Mouse (Mus musculus) lung, postnatal 4 days (tissue): Measurements from ENCODE around the gene Timp3.

ENCODE experiments used
- DNase-seq, 2 experiments: peaks; one replicate each; pipeline ENCODE4 v3.0.0; 2021

Timp3 gene

DNA sequence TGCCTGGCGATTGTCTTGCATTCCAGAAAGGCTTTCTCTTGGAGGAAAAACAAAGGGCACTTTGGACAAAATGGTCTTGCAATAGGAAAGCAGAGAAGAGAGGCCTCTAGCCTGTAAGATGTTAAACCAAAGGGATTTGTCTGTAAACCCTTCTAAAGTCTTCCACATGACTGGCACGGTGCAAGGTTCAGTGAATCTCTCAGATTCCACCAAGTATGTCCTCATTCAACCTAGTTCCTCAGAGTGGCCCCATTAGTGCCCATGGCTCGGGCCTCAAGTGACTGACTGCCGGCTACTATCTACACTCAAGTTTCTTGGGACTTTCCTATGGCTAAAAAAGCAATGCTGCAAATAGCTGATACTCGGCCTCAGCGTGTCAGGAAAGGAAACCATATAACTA is 1.8 kb upstream of the Timp3 start:
- DNase-seq: peak in 1 of 2 experiments; percentile 14

GRCm38 (mm10) chr10:86299795-86300194 is 377 bp upstream of the Timp3 start:
- no peak for DNase-seq

GRCm38 (mm10) chr10:86301117-86301490 is 932 bp downstream of the Timp3 start:
- peak; percentile 33 to 34 for DNase-seq

DNA sequence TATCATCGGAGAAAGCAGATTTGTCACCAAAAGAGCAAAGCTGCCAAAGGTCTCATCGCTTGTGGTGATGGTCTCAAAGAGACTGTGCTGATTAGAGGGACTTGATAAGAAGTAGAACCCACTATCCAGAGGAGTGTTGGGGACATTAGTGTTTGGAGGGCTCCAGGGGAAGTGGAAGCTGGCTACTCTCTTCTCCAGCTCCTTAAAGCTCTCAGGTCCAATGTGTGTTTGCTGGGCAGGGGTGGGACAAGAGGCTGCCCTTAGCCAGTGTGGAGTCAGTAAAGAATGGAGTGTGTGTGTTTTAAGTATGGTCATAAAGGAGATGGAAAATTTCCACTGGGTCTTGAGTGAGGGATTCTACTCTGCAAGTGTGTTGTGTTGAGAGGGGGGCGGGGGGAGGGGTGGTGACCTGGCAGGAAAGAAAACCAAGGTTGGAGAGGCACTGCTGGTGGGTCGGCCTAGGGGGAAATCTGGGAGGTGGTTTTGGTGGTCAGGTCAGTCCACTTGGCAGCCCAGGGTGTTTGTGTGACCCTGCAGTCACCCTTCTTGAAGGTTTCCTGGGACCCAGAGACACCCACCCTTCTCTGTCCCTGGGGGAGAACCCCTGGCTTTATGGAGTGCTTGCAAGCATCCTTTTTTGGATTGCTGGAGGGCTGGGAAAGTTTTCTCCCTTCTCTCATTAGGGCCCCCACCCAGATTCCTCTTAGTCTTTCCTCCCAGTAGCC is 1.6 kb downstream of the Timp3 start:
- DNase-seq: peak; percentile 39 to 42

DNA sequence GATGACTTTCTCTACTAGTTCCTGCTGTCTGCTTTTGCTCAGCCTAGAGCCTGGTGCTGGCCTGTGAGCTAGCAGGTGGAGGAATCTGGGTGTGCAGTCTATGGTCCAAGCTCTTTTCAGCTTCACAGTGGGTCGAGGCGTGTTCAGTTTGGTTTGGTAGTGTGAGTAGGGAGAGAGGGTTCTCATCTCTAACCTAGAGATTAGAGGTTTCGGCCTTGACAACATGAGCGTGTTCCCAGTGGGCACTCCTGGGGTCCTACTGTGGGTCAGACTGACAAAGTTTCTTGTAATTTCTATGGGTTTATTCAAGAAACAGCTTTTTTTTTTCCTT is 2.1 kb downstream of the Timp3 start:
- peak in 1 of 2 experiments; percentile 15 for DNase-seq

DNA sequence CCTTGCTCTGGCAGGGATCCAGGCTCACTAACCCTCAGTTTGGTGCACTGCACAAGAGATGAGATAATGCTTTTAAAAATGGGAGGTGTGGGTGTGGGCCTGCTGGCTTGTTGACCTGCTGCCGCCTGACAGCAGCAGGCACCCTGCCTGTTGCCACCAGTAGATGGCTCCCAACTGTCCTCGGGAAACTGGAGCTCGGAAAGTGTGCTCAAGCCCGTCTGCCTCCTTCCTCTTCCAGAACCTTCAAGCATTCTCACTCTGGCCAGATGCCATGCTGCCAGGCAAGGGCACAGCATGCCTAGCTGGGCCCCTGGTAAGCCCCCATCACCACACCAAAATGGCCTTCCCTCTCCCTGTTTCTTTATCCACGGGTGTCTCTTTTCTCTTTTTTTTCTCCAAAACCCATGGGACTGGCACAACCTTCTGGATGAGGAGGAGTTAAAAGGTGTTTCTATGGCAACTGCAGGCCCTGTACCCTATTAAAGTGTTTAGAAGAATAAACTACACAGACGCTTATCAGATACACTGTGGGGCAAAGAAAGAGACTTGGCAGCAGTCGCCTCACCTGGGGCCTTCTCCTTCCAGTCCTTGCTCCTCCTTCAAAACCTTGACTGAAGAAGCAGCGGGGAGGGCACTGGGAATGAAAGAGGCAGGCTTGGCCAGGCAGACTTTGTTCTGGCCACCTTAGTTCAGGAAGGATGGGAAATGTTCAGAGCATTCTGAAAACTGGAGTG is 2.8 kb downstream of the Timp3 start:
- DNase-seq: peak; percentile 85 to 90

- DNase-seq: peak in 1 of 2 experiments; percentile 19
Observed at GRCm38 (mm10) chr10:86303495-86303876, 3.3 kb downstream of the Timp3 start.

DNA sequence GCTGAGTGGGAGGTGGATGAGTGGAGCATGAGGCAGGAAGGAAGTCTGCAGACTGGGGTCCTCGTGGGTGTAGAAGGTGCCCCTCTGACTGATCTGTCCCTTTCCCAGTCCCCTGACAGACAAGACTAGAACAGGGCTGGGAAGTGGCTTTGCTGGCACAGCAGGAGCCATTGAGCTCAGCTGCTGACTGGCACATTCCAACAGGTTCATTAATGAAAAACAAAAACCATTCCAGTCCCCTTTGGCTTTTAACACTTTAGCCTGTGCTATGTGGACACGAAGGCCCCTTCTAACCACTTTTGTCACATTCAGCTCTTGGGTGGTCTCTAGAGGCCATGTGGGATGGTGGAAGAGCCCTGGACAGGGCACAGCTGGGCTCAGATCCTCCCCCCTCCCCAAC is 4.4 kb downstream of the Timp3 start:
- peak in 1 of 2 experiments; percentile 20 for DNase-seq

DNA sequence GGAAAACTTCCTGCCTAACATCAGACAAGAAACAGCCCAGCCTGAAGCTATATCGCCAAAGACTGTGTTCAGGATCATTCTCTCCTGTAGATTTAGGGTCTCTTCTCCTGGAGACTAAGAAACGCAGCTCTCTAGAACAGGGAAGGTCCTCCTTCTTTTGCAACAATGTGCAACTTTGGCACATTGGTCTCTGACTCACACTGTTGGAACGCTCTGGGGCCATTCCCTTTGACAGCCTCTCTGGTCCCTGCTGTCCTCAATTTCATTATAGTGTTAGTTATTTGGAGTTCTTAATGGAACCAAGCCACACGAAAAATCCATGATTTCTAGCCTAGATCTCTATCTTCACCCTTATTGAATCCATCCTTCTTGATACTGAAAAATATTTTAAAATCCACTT is 7.1 kb downstream of the Timp3 start:
- DNase-seq: no peak

- peak; percentile 65 to 77 for DNase-seq
Observed at GRCm38 (mm10) chr10:86310527-86310926, 10.4 kb downstream of the Timp3 start.

DNA sequence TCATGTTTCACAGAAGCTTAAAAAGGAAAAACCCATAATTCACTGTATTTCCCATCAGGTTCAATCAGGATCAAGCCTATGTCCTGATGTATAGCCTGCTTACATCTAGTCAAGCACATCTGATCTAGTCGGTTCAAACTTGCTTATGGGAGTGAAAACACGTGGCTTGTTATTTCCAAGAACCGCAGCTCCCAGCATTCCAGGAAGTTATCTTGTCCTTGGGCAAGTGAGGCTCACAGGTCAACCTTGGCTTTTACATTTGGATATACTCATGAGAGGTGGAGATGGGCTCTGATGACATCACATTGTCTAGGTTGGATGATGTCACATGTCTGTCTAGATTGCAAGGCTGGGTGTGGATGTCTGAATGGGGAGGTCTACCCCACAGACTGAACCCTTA is 12.8 kb downstream of the Timp3 start:
- no peak for DNase-seq

GRCm38 (mm10) chr10:86313448-86313847 is 13.3 kb downstream of the Timp3 start:
- no peak for DNase-seq

DNA sequence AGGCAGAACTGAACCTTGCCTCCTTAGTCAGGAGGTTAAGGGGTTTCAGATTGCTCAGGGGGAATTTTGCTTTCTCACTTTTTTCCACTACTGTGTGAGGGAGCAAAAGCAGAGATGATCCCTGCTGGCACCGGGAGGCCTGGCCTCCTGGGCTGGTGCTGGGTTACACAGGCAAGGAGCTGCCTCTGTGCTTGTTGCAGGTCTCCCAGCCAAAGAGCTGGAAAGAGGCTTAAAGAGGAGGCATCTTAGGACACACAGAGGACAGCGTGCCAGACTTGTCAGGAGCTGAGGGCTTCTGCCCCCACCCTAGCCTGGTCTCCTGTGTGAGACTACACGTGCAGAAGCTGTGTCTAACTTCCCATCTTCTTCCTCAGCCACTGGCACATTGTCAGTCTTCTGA is 15.3 kb downstream of the Timp3 start:
- no peak for DNase-seq

- DNase-seq: no peak
Observed at GRCm38 (mm10) chr10:86317633-86318032, 17.5 kb downstream of the Timp3 start.

DNA sequence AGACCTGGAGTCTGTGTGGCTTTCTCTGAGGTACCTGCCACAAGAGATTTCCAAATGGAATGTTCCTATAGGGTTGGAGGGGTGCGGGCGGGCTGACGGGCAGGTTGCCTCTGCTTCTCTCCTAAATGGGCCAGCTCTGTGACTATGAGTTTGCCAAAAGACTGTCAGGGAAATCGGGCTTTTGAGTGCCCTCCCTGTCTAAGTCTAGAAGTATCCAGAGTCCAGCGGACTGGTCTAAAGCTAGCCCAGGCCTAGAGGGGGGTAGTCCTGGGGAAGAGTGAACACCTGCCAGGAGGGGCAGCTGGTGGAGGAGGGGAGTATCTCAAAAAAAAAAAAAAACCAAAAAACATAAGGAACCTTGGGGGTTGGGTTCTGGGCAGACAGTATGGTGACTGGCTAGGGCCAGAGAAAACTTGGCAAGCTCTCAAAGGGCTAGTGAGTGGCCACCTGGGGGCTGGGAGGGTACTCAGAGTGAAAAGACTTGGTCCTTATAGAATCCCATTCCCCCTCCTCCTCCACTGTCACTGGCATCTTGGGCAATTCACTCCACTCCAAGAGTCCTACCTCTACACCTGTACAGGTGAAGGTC is 18.5 kb downstream of the Timp3 start:
- DNase-seq: no peak

GRCm38 (mm10) chr10:86319526-86319925 is 19.4 kb downstream of the Timp3 start:
- DNase-seq: no peak

DNA sequence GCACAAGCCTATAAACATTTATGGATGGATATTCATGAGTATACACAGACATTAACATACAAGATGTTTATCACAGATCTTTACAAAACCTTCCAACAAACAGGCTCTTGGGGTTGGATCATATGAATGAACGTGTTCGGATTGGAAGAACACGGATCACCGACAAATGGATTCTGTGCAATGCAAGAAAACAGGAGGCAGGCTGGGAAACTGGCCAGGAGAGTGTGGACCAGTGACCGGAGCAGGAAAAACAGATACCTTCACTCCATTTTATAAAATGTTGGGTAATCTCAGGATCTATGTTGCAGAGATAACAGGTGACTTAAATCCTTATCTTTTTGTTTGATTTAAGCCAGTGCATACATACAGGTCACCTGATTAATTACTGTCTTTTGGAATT is 20.0 kb downstream of the Timp3 start:
- no peak for DNase-seq

DNA sequence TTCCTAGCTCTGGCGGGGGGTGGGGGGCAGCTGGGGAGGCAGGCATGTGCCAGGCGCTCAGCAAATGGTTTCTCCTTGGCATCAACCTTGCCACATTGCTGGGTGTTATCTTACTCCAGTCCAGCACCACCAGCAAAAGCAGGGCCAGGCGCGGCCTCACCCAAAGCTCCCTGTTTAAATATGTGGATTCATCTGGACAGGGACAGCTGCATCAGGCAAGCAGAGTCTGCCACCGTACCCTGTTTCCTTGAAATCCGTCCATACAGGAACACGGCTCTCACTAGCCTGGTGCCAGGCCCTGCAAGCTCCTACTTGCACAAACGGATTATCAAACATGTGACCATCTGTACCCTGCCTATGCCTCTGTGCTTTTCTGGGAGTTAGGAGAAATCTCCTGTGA is 21.0 kb downstream of the Timp3 start:
- no peak for DNase-seq

DNA sequence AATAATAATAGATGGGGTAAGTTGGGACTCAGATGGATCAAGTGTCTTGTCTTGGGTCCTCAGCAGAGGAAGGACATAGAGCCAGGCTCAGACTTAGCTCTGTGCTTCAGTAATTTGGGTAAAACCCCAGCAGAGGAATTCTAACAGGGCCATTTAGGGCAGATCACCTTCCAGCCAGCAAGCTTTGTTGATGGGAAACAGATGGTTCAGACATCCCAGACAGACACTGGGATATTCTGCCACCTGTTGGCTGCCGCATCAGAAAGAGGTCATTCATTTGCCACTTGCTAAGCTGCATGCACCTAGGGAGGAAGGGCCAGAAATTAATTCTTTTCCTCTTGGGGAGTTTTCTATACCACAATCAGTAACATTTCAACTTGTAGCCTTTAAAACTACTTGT is 21.8 kb downstream of the Timp3 start:
- no peak for DNase-seq

GRCm38 (mm10) chr10:86323275-86323994 is 23.3 kb downstream of the Timp3 start:
- DNase-seq: no peak

DNA sequence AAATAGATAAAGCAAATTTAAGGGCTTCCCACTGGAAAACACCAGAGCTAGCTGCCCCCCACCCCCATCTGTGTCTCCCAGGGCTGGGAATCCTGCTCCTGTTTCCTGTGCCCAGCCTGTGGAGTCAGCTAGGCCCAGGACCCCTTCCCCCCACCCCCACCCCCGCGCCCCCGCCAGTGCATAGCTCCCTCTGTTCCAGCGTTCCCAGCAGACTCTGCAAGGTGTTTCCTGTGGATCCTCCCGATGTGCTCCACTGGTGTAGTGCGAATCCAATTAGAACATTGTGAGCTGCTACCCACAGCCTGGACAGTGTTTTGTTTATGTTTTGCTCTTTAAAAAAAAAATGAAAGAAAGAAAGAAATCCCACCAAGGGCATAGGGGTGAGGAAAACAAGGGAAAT is 25.1 kb downstream of the Timp3 start:
- no peak for DNase-seq

DNA sequence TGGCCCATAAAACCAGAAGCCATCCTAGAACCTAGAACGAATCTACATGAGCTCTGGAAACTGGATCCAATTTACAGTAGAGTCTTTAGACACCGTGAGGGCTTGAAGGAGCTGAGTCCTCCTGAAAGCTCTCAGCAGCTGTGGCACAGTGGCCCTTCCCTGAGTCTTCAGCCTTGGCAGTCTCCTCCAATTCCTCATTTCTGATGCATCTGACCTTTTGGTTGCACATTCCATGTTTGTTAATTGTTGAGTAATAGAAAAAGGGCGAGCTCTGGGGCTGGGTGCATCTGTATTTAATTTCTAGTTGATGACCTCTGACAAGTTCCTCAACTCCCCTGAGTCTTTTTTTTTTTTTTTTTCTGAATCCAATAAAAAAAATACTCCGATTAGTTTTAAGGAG is 28.0 kb downstream of the Timp3 start:
- no peak for DNase-seq

DNA sequence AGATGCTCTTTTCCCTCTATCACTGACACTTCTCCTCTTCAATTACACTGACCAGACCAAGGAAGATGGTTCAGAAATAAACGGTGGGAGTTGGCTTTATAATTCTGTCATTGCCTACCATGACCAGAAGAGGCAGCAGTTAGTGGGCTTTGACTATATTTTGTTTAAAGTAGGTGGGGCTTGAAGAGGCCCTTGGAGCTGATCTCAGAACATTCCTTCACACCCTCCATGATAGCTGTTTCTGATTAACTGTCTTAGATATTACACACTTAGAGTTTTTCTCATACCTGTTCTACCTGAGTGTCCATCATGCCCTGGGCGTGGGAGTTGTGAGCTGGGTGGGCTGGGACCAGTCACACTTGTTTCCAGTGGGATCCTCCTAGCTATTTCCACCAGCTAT is 28.5 kb downstream of the Timp3 start:
- peak in 1 of 2 experiments; percentile 46 for DNase-seq
